Mouse (Mus musculus) kidney, adult 8-10 months (tissue): ENCODE data around the gene Ak7.

Experiments
- DNase-seq, 2 experiments: peaks; one replicate each; pipeline ENCODE4 v3.0.0; 2022

Gene Ak7

GRCm38 (mm10) chr12:105789885-105790284, 84.1 kb downstream of the Ak7 start:
- no peak for DNase-seq

GRCm38 (mm10) chr12:105794896-105795295, 89.1 kb downstream of the Ak7 start:
- DNase-seq = no peak

GRCm38 (mm10) chr12:105798001-105798400, 92.2 kb downstream of the Ak7 start:
- DNase-seq = no peak

- no peak for DNase-seq
Measured at GRCm38 (mm10) chr12:105805790-105806189, 100.0 kb downstream of the Ak7 start.

GRCm38 (mm10) chr12:105806205-105806604, 100.4 kb downstream of the Ak7 start:
- DNase-seq = no peak

GRCm38 (mm10) chr12:105807416-105807815, 101.6 kb downstream of the Ak7 start:
- DNase-seq = no peak

GRCm38 (mm10) chr12:105808945-105809344, 103.2 kb downstream of the Ak7 start:
- DNase-seq = no peak

- DNase-seq = no peak
Measured at GRCm38 (mm10) chr12:105810608-105811007, 104.8 kb downstream of the Ak7 start.

GRCm38 (mm10) chr12:105813957-105814356, 108.2 kb downstream of the Ak7 start:
- no peak for DNase-seq

- no peak for DNase-seq
Measured at GRCm38 (mm10) chr12:105823472-105823871, 117.7 kb downstream of the Ak7 start.

GRCm38 (mm10) chr12:105824743-105825142, 119.0 kb downstream of the Ak7 start:
- no peak for DNase-seq

GRCm38 (mm10) chr12:105825266-105825665, 119.5 kb downstream of the Ak7 start:
- no peak for DNase-seq
